Mouse (Mus musculus): ENCODE data around the gene Il13. TPM values are rescaled to one million over a fixed set of nuclear protein-coding genes. Genes with fewer than 3 reads are reported as not detected.
A peak's percentile ranks its signal among the peaks of the same experiment; 100 is the strongest.

Il13 gene
- total RNA-seq, 2 experiments from 2014 or later: not detected

DNA sequence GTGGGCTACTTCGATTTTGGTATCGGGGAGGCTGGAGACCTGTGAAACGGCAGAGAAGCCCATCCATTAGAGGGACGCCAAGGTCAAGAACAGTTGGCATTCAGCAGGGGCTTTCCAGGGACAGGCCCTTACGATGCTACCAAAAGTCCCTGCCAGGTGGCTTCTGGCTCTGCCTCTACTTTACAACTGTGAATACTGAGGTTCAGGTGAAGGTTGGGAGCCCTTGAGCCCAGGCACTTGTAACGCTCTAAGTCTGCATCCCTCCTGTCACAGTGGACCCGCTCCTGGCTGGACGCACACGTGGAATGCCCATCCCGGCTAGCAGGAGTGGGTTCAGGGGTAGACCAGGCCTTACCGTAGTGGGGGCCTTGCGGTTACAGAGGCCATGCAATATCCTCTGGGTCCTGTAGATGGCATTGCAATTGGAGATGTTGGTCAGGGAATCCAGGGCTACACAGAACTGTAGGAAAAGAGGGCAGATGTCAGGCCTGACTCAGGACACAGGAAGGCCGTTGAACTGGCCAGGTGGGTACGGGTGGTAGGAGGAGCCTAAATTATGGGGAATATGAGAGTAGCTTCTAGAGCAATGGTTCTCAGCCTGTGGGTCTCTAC is 2.3 kb downstream of the Il13 start:
- DNase-seq: no peak

DNA sequence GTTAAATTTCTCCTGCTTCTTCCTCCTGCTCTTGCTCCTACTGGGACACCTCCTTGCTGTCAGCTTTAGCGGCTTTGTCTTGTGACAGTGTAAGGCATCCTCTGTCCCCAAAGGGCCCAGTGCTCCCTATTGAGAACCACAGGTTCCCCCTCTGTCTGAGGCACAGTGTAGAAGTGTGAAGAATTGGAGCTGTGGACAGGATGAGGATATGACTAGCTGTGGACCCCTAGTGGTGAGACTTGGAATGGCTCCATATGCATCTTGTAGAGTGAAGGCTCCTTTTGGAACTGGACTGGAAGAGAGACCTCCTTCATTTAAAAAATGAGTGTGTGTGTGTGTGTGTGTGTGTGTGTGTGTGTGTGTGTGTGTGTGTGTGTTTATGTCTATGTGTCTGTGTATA is 6.6 kb downstream of the Il13 start:
- DNase-seq: peak; percentile 44 to 55

DNA sequence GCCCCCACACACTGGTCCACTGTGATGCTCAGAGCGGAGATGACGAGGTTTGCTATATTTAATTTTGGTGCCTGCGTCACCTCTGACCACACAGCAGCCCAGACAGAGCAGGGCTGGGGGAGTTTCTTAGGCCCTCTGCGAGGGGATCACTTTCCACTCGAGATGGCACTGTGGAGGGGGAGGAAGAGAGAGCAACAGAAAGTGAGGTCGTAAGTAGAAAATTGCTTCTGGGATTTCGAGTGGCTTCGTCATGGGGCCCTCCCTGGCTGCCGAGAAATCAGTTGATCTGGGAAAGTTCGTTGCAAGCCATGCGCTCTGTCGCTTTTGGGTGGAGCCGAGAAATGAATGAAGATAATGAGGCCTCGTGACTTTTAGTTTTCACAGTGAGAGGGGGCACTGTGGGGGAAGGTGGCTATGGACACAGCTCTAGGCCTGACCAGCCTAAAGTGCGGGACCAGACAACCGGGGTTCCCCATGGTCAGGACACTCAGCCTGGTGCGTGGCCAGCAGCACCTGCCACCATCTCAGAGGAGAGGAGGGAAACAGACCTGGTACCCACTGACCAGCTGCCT is 7.6 kb downstream of the Il13 start:
- DNase-seq: no peak

DNA sequence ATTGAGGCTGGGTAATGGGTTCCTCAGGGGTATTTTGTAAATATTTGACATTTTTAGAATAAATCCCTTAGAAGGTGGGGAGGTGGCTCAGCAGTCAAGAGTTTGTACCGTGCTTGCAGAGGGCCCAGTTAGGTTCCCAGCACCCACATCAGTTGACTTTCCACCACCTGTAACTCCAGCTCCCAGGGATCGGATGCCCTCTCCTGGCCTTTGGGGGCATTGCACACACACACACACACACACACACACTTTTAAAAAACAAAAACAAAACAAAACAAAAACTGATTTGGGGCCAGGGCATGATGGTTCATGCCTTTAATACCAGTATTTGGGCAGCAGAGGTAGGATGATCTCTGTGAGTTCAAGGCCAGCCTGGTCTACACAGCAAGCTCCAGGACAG is 10.4 kb downstream of the Il13 start:
- DNase-seq: no peak

DNA sequence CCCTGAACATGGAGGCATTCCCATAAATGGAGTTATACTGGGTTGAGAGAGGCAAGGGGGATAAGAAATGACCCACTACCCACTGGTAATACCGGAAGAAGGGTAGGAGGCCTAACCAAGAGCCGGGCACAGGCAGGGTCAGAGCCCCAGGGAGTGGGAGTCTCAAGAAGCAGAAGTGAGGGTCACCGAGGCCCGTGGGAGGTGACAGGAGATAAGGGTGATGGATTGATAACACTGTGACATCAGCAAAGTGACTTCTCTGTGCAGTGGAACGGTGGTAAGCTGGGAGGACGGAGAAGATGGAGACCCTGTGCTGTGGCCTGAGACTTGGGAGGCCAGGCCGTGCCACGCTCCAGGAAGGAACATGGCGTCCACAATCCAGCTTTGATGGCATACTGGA is 10.9 kb downstream of the Il13 start:
- DNase-seq: no peak

DNA sequence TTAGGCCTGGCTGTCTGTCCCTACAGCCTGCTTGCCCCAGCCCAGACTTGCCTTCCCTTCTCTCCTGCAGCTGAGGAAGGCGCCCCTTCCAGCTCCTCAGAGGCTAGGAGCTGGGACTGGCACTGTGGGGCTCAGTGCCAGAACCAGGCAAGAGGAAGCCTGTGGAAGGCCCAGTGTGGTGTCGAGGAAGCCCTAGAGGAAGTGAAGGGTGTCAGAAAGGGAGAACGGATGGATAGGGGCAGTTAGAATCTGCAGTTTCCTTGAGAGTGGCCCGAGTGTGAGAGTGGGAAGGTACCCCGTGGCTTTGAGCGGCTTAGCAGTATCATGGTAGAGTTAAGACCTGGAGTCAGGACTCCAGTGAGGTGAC is 12.1 kb downstream of the Il13 start:
- DNase-seq: no peak

DNA sequence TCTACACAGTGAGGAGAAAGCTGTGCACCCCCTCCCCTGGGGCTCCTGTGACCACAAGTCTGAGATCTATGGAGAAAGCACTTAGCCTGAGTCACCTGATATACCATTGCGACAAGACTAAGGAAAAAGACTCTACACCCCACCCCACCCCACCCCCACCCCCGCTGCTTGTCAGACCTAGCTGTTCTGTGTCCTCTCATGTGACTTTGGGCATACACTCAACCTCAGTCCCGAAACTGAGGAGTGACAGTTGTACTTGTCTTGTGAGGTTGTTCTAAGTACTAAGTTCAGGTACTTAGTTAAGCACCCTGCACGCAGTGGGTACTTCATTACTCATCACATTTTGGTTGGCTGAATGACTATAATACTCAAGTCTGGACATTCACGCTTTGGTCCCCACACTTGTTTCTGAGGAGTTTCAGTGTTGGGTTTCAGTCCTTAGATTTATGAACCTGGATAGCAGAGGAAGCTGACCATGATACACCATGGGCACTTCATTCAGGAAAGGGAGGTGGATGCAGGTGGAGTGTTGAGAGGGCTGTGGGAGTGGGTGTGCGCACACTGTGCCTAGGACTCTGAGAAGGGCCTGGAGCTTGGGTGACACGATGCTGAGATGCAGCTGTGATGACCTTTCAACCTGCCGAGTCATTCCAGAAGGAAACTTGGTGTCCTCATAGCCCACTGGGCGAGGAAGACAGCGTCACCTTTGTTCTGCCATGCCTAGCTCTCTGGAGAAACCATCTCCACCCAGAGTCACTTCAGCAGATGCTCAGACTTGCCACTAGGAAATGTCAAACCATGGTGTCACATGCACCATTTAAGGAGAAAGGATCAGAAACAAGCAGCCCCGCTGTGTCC is 12.7 kb downstream of the Il13 start:
- no peak for DNase-seq

DNA sequence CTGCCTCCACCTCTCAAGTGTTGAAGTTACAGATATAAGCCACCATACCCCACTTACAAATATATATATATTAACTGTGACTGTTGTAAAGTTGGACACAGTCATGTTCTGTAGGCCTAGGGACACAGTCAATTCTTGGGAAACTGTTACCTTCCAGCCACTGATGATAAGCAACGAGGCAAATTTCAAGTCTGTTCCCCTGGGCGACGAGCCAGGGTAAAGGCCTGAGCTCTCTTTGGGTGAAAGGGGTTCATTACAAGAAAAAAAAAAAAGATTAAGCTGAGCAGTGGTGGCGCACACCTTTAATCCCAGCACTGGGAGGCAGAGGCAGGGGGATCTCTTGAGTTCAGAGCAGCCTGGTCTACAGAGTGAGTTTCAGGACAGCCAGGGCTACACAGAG is 14.4 kb downstream of the Il13 start:
- no peak for DNase-seq

DNA sequence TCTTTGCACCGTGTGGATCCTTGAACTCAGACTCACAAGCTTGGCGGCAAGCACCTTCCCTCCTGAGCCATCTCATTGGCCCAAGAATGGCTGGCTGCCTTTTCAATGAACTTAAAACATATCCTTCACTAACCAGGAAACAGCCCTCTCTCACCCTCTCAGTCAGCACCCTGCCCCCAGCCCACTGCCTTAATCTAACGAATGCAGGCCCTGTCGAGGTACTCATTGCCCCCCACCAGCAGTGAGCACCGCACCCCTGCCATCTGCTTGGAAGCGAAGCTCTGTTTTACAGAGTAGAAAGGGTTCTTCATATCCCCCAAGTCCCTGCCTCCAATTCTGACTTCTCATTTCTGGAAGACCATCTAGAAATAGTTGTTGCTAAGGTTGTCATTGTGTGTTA is 15.1 kb downstream of the Il13 start:
- no peak for DNase-seq

DNA sequence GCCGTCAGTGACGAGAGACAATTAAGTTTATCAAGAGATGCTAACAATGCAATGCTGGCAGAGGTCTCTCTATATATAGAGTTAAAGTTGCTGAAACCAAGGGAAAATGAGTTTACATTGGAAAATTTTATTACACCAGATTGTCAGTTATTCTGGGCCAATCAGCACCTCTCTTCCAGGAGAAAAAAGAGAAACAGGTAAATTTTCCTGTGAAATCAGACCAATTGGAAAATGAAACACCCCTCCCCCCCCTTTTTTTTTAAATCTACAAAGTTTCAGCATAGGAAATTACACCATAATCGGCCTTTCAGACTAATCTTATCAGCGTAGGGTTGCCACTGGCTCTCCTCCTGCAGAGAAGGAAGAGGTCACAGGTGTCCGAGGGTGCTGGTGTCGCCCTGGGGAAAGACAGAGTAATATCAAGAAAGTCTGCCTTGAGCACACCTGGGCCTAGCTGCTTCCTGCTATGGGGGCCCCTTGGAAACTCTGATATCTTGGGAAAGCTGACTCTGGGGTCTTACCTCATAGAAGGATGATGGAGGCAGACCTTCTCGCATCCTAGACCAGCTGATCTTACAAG is 15.8 kb downstream of the Il13 start, which contains the start of gene Il4:
Il4 (minus strand) TSS at position 51 of the 580 bp plus-strand sequence.
- DNase-seq: no peak

DNA sequence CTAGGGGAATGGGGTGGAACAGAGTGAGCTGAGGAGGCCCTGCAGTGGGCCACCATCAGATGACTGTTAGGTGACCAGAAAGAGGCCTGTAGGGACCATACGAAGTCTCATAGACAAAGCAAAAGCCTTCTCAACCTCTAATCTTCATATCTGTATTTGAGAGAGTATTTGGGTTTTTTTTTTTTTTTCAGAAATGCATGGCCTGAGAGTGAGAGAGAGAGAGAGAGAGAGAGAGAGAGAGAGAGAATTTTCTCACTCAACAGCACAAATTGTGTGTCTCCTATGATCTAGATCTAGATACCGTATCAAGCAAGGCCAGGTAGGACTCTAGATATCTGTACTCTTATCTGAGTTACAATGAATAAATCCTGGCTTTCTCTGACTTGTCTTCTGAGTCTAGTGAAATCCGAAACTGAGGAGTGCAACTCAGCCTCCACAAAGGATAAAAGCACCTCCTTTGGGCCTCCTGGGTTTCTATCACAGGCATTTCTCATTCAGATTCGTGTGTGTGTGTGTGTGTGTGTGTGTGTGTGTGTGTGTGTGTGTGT is 16.9 kb downstream of the Il13 start:
- no peak for DNase-seq

DNA sequence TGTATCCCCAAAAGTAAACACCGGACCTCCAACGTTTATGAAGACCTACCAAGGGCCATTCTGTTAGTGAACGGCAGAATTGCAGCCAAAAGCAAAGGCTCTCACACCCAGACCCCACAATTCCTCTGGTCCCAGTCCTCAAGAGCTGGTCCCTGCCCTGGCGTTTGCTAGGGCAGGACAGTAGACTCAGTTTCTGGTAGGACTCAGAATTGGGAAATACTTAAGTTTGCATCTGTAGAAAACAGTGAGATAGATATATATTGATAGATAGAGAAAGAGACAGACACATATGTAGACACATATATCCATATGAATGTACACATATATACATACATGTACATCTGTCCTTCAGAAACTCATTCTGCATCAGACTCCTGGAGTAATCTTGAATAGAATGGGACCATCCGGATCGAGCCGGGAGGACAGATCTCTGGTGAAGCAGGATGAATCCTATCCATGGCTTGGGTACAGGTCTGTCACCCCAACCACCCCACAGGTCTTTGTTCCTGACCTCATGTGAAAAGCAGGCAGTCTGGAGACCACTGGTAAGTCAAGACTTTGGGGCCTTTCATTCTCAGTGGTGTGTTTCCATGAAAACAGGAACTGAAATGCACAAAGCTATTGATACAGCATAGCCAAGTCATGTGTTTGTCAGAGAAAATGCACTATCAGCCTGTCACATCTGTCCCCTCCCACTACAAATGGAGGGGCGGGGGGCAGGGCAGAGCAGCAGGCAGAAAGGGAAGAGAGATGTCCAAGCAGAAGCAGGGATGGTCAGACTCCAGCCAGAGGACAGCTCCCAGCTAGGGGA is 17.5 kb downstream of the Il13 start:
- DNase-seq: no peak

DNA sequence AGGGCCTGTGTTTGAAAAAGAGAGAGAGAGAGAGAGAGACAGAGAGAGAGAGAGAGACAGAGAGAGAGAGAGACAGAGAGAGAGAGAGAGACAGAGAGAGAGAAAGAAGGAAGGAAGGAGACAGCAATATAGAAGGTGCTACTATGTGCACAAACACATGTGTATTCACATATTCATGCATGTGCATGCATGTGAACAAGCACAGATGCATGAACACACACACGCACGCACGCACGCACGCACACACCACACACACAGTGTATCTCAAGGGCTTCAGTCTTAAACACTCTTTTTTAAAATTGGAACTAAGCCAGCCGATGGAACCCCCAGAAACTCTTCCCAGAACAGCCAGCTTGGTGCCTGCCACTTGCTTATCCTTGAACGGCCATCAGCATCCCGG is 18.9 kb downstream of the Il13 start:
- DNase-seq: no peak

DNA sequence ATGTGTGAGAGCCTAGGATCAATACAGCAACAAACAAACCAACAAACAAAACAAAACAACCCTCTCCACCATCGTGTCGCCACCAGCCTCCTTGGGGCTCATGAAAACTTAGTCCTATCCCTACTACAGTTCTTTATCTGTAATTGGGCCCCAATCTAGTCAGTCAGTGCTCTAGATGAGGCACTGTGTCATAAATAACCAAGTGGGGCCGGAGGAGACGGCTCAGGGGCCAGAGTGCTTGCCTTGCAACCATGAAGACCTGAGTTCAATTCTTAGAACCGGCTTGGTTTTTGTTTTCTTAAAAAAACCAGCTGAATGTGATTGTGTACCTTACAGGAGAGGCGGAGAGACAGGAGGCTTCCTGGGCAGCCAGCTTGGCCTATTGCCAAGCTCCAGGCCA is 19.3 kb downstream of the Il13 start:
- no peak for DNase-seq

DNA sequence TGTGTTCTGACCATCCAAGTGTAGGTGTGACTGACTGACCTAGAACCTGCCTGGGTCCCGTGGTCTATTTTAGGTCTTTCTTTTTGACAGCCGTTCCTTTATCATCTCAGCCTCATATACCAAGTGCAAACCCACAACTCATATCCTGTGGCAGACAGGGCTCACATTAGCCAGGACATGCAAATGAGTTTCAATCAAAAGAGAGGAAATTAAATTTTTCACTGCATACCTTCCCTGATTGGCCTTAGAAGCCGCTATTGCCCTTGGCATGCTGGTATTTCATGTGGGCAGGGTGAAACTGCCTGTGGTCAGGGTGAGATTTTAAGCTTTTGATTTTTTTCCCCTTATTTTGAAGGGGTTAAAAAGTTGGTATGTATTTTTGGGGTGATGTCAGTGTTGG is 24.8 kb downstream of the Il13 start:
- DNase-seq: no peak

DNA sequence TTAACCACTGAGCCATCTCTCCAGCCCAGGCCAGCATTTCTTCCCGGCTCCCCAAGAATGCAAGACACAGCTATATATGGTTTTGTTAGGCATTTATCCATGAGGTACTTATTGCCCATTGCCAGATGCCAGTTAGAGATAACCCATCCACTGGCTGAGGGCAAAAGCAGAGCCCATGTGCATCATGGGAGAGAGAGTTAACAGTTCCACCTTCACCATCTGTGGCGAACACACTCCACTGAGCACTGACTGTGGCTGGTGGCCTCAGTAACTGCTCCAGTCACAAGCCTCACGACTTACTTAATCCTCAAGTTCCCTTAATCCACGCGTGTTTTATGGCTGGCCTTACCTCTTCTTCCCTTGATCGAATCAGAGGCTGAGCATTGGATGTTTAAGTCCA is 25.3 kb downstream of the Il13 start:
- no peak for DNase-seq

DNA sequence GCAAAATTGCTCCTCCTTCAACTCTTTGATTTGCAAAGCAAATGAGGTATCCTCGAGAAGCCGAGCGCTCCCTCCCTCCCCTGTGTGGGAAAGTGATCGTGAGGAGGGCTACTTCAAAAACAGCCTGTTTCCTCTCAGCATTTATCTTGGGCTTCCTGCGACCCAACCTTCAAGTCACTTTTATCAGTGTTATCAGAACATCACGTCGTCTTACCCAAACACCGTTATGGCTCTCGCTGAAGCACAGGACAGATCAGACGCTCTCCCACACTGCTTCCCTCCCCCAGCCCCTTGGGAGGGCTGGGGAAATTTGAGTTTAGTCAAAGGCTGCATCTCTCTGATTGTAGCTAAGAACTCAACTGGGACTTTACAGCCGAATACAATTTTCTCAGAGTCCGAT is 28.9 kb downstream of the Il13 start:
- DNase-seq: no peak

DNA sequence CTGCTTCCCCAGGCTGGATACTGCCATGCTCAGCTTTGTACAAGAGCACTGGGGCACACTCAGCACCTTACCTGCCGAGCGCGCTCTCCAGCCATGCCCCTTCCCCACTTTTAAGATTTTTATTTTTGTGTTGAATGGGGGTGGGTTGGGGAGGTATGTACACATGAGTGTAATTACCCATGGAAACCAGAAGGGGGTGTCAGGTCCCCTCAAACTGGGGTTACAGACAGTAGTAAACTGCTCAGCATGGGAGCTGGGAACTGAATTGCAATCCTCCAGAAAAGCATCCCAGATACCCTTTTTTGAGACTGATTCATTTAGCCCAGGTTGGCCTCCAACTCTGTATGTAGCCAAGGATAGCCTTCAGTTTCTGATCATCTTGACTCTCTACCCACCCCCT is 29.5 kb downstream of the Il13 start:
- no peak for DNase-seq

DNA sequence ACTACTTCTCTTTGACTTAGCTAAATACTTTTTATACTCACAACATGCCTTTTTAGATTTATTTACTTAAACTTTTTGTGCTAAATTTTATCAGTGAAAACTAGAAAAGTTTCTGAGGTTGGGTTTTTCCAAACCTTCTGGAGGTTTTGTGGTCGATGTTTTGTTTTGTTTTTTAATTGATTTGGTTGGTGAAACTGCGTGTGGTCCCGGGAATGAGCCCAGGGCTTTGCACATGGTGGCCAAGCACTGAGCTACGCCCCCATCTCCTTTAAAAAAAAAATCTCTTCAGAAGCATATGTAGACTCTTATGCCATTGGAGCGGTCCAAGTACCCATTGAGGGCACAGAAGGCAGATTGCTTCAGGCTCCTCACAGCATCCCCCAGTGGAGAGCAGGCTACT is 43.4 kb downstream of the Il13 start:
- DNase-seq: no peak

DNA sequence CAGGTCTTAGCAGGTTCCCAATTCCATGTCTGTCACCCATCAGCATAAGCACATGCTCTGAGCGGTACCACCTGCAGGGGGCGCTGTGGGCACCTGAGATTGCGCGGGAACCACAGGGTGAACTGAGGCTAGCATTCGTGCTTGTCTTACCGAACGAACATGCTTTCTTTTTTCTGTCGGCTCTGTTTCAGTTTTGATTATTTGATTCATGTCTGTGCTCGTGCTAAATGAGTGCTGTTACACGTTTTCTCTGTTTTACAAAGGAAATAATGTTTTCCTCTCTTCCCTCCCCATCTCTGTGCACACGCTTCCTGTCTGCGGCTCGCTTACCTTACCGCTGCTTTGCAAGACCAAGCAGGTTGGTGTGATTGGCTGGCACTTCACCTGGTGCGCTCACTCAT is 44.1 kb downstream of the Il13 start:
- DNase-seq: peak in 1 of 2 experiments; percentile 28

DNA sequence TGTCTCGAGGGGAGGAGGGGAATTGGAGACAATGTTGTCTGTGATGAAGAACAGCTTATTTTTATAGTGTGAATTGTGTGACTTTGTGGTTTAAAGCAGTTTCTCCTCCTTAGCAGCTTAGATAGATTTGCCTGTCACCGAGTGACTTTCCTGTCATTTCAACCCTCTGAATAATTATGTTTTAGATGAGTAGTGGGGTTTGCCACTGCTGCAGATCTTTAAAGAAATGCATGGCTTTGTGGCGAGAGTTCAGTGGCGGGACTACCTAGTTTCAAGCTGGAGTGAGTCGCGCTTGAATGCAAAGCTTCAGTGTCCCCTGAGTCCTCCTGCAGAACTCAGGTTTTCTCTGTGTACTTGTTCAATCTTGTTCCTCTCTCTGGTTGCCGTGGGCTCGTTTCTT is 46.2 kb downstream of the Il13 start:
- no peak for DNase-seq

DNA sequence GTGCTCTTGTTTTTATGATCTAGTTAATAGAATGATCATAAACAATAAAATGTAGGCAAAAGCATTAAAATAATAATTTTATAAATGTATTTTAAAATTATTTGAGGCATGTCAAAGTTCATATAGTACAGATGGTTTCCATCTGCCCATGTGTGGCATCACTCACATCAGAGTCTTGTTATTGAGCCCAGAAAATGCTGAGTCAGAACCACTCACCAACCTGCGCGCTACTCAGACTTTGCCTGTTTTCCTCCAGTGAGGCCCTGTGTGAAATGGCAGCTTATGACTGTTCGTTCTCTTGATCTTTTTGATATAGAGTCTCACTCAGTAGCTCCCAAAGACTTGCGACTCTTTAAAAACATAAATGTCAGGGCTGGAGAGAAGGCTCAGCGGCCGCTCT is 49.0 kb downstream of the Il13 start:
- DNase-seq: no peak

Data from layer of hippocampus, postnatal 36 days (tissue).